8 mouse cellular contexts compared by ENCODE assay signal in genomic region chr1:53940268-53941017, GRCm38 (mm10).
DNase-seq lines count a peak whose midpoint lies in the region; ATAC-seq and TF ChIP-seq lines count a peak whose summit lies in the region.

No protein-coding gene starts in this region.

- no peaks in the 10 kb centered on the region for H3K27me3 ChIP-seq in hindbrain, embryonic 11.5 days (ENCODE audit: control insufficient read depth, insufficient read depth, low read length)
- H3K27me3 ChIP-seq in hindbrain, embryonic 10.5 days (ENCODE audit: insufficient read depth, poor library complexity, severe bottlenecking) = no peaks in the 10 kb centered on the region
- H3K27me3 ChIP-seq in forebrain, postnatal 0 days (ENCODE audit: insufficient read depth, low read length) = no peaks in the 10 kb centered on the region
- no peaks in the 10 kb centered on the region for H3K27me3 ChIP-seq in midbrain, embryonic 12.5 days

- peak; percentile 73 for ATAC-seq in hindbrain, embryonic 11.5 days (ENCODE audit: low FRiP score)
- peak; percentile 73 for ATAC-seq in forebrain, postnatal 0 days
- ATAC-seq in midbrain, embryonic 12.5 days (ENCODE audit: low FRiP score, low read depth) = peak; percentile 81
- ATAC-seq in activated CD4-positive, CD25-positive, alpha-beta regulatory T cell, adult 4 months = no peak

- H3K9ac ChIP-seq in hindbrain, embryonic 11.5 days (ENCODE audit: low read depth, low read length) = no peak overlapping the region
- peak overlapping the region; percentile 25; the same call in 1 of the 2 replicates for H3K9ac ChIP-seq in forebrain, postnatal 0 days
- H3K9ac ChIP-seq in midbrain, embryonic 12.5 days (replicated peaks) = no peak overlapping the region

- no peaks in the 10 kb centered on the region for H3K9me3 ChIP-seq in hindbrain, embryonic 11.5 days (ENCODE audit: control insufficient read depth, low read length)
- no peaks in the 10 kb centered on the region for H3K9me3 ChIP-seq in hindbrain, embryonic 10.5 days
- no peaks in the 10 kb centered on the region for H3K9me3 ChIP-seq in forebrain, postnatal 0 days (ENCODE audit: low read length)
- no peaks in the 10 kb centered on the region for H3K9me3 ChIP-seq in midbrain, embryonic 12.5 days

- DNase-seq in hindbrain, embryonic 11.5 days (ENCODE audit: low spot score) = peak; percentile 16
- DNase-seq in hindbrain, embryonic 10.5 days (ENCODE audit: low spot score) = no peak
- peak; percentile 16 for DNase-seq in adrenal gland, postnatal 10 days
- peak; percentile 35 for DNase-seq in forebrain, postnatal 0 days
- DNase-seq in thymus, postnatal 4 days = no peak
- DNase-seq in cerebellum, postnatal 25 days = no peak

- WGBS in hindbrain, embryonic 11.5 days = 37% methylated on average over 13 of the region's 13 CpGs
- WGBS in hindbrain, embryonic 10.5 days = 61% methylated on average over 13 of the region's 13 CpGs
- 4% methylated on average over 13 of the region's 13 CpGs for WGBS in forebrain, postnatal 0 days
- whole genome bisulfite sequencing in midbrain, embryonic 12.5 days = 25% methylated on average over 13 of the region's 13 CpGs

- H3K36me3 ChIP-seq in hindbrain, embryonic 11.5 days (ENCODE audit: control insufficient read depth, insufficient read depth, low read length) = no peaks in the 10 kb centered on the region
- H3K36me3 ChIP-seq in hindbrain, embryonic 10.5 days = no peaks in the 10 kb centered on the region
- H3K36me3 ChIP-seq in forebrain, postnatal 0 days (ENCODE audit: insufficient read depth) = no peaks in the 10 kb centered on the region
- no peaks in the 10 kb centered on the region for H3K36me3 ChIP-seq in midbrain, embryonic 12.5 days

- H3K4me3 ChIP-seq in hindbrain, embryonic 11.5 days (ENCODE audit: low read depth, low read length) = no peak overlapping the region
- no peak overlapping the region for H3K4me3 ChIP-seq in hindbrain, embryonic 10.5 days
- H3K4me3 ChIP-seq in forebrain, postnatal 0 days (ENCODE audit: low read depth, low read length) = no peak overlapping the region
- H3K4me3 ChIP-seq in midbrain, embryonic 12.5 days = no peak overlapping the region

- 0 out of 2 replicates have a peak overlapping the region, but pooled peaks have one; percentile 24 for H3K27ac ChIP-seq in hindbrain, embryonic 11.5 days (ENCODE audit: low read depth, low read length)
- H3K27ac ChIP-seq in hindbrain, embryonic 10.5 days = no peak overlapping the region
- H3K27ac ChIP-seq in forebrain, postnatal 0 days (ENCODE audit: low read depth, low read length) = no peak overlapping the region
- H3K27ac ChIP-seq in midbrain, embryonic 12.5 days (replicated peaks) = no peak overlapping the region

- H3K4me2 ChIP-seq in hindbrain, embryonic 11.5 days (replicated peaks; ENCODE audit: low read depth, low read length) = no peak overlapping the region
- peak overlapping the region; percentile 20 for H3K4me2 ChIP-seq in forebrain, postnatal 0 days (ENCODE audit: low read depth)
- H3K4me2 ChIP-seq in midbrain, embryonic 12.5 days (replicated peaks) = peak overlapping the region; percentile 20; the same call in 1 of the 2 replicates

- no peak for TF ChIP-seq CTCF in forebrain, postnatal 0 days (IDR thresholded peaks at IDR 0.05; ENCODE audit: low read depth)

- no peaks in the 10 kb centered on the region for H3K4me1 ChIP-seq in hindbrain, embryonic 11.5 days (replicated peaks; ENCODE audit: control insufficient read depth, insufficient read depth, low read length)
- H3K4me1 ChIP-seq in hindbrain, embryonic 10.5 days (replicated peaks) = peaks cover 6% of the 10 kb centered on the region; the same call in 1 of the 2 replicates
- H3K4me1 ChIP-seq in forebrain, postnatal 0 days (ENCODE audit: insufficient read depth) = peaks cover 7% of the 10 kb centered on the region
- peaks cover 9% of the 10 kb centered on the region for H3K4me1 ChIP-seq in midbrain, embryonic 12.5 days

Comparison
In these comparisons a context has a peak if more than half of its experiments do, and no peak if none do; other contexts are left out.
1. DNase-seq: peak in hindbrain, embryonic 11.5 days (single experiment), adrenal gland, postnatal 10 days (single experiment) and forebrain, postnatal 0 days (single experiment); none in hindbrain, embryonic 10.5 days (single experiment), thymus, postnatal 4 days (single experiment) and cerebellum, postnatal 25 days (0 of 2).